Mouse (Mus musculus) c-Kit-positive CD71-negative TER-119-negative erythroid progenitor cells, embryonic 14.5 days (primary cell): ENCODE data around the gene Copa.
A peak's percentile ranks its signal among the peaks of the same experiment; 100 is the strongest.

Source experiments
- DNase-seq: peaks from one replicate; pipeline ENCODE4 v3.0.0-alpha.2; 2013; ENCODE audit warnings: low read depth

The Copa gene

DNA sequence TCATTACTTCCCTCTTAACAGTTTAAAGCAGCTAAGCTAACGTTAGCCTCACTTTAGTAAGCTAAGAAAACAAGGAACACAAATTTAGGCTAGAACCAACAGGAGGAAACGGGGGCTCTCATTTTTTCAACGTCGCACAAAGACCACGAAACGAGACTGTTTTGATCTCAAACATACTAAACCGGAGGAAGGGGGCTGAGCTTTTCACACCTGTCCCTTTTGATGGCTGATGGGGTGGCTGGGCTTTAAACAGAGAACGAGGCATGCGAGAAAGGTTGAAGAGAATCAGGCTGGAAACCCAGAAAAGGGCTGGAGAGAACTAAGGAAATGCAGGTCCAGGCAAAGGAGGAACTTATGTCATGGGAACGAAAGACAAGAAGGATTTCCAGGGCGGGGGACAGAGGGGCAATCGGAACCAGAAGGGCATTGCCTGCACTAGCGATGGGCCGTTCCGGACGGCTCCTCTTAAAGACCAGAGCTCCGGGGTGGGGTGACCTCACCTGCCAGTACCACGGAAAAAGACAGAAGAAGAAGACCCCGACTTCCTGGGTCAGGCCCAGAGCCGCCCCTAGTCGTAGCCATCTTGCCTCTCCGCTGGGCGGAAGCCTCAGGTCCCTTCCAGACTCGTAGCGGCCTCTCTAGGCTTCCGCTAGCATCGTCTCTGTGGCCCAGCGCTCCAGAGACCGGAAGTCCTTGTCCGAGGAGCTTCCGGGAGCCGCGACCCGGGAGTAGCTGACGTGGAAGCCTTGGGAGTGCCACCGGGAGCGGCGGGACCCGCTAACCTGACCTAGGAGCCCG, at the start of gene Copa, which contains the start of gene Ncstn:
Gene Copa (plus strand): TSS at position 429 of the 798 bp plus-strand sequence.
Gene Ncstn (minus strand): TSS at position 695 of the 798 bp plus-strand sequence.
- DNase-seq = peak; percentile 92

DNA sequence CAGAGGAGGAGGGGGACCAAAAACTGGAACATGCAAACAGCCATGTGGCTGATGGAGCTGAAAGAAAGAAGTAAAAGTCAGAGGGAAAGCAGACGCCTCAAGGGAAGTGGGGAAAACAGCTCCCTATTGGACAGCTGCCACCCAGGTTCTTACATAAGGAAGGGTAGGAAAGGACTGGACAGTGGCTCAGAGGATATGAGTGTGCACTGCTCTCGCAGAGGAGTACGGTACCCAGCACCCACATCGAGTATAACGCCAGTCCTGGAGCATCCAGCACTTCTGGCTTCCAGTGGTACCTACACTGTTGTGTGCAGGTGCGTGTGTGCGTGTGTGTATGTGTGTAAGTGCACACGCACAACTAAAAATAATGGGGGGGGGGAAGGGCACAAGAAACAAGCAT, 35.9 kb upstream of the Copa start:
- no peak for DNase-seq

DNA sequence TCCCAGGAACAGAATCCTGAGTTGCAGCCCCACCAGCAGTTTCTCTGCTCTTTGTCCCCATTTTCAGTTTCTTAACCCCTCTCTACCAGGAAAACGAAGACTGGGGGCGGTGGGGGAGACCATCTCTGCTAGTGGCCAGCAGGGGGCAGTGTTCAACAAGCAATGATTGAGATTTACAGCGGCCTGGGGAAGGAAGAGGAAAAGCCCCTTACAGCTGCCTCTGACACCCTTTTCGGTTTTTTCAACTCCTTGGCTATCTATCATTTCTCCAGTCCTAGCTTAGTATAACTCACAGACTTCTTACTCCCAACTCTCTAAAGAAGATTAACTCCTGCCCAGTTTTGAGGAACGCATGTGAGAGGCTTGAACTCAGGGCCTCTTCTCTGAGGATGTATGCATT, 35.4 kb upstream of the Copa start:
- DNase-seq = peak; percentile 71

DNA sequence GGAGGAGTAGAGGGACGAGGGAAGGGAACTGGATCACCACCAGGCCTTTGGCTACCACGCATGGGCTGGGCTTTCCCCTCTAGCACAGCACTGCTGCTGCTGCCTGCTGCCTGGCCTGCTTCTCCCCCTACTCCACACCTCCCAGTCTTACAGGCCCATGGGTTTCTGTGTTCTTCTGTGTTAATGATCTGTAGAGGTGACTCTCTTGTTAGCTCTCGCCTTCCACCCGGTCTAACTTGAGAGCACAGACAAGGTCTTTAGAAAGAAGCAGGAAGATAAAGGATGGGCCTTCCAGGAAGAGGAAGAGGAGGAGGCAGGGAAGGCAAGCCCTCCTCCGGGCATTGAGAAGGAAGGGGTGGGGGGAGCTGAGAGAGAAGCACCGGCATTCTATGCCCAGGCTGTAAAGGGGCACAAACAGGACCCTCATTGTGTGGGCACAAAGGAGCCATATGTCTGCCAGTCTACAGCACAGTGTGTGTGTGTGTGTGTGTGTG, 34.0 kb upstream of the Copa start:
- no peak for DNase-seq

DNA sequence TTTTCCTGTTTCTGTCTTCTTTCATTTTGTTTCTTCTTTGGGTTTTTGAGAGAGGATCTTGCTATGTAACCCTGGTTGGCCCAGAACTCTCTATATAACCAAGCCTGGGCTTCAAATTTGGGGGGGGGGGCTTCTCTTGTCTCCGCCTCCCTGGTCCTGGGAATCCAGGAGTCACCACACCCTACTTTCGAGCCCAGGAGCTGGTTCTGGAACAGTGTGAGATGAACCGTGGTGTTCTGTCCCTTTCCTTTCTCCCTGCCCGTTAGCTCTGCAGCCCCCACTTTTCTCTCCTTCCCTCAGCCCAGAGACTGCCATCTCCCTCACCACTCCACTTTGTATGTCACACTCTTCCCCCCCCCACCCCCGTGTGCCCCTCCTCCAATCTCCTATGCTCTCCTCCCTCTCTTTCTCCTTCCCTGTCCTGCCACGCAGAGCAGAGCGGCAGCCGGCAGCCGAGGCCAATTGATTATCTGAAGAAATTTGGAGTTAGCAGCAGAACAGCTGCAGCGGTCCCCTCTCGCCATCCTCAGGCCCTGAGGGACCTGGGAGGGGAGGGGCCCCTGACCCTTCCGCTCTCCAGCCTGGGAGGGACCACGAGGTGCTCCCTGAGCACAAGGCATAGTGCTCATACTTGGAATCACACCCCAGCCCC, 33.1 kb upstream of the Copa start:
- DNase-seq = no peak

DNA sequence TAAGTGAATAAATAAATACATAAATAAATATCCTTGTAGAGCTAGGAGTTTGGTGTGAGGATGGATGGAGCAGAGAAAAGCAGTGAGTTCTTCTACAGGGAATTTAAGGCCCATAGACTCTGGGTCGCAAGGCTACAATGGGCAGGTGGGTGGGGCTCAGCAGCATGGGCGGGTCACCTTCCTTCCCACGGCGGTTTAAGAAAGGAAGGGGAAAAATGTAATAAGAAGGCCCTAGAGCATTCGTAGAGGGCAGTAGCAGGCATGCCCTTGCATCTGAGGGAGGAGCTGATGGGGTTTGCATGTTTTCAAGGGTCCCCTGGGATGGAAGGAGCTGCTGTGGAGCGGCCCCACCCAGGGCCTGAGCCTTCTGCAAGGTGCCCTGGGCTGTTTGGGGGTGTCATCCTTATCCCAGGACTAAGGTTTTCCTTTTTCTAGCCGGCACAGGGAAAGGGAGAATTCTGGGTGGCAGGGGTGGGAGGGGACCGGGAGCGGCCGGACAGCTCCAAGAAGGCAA, 29.5 kb upstream of the Copa start:
- DNase-seq = no peak

DNA sequence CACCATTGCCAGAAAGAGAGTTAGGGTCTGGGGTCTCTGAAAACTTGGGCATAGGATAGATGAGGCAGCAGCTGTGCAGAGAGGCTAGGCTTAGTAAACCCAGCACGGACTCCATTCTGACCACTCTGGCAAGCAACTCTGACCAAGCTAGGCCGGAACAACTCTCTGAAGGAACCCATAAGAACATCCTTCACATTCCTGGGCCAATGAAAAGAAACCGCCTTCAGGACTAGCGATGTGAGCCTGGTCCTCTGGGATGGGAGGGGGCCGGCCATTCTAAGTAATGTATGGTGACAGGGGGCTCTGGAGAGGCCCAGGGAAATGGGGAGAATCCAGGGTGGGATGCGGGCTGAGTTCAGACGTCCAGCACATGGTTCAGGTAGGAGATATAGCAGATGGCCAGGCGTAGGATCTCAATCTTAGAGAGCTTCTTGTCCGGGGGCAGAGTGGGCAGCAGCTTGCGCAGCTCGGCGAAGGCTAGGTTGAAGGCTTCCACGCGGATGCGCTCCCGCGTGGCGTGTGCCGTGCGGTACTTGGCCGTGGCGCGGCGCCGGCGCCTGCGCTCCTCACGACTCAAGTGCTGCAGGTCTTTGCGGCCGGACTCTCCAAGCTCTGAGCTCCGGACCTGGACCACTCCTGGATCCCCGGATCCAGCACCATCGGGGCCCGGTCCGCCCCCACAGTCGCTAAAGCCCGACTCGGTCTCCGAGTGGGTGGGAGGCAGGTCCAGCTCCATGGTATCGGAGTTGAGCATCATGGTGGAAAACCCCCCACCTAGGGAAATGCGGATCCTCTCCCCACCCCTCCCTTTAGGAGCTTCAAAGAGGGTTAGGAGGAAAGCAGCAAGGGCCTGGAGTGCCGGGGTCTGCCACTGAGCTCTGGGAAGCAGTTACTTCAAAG, 28.5 kb upstream of the Copa start:
- DNase-seq = no peak

DNA sequence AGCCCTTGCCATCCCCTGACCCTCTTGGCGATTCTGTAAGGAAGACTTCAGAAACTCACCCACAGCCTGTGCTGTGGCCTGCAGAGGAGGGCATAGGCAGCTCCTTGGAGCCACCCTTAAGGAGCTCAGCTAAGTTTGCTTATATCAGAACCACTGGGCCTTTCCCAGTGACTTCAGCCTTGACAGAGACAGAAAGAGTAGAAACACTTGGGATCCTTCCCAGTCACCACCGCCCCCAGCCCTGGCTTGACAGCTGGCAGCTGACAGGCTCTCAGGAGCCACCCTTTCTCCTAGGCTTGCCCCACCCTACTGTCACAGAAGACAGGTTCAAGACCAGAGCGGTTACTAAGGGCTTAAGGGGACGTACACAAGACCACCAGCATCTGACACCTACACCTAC, 26.1 kb upstream of the Copa start:
- no peak for DNase-seq

DNA sequence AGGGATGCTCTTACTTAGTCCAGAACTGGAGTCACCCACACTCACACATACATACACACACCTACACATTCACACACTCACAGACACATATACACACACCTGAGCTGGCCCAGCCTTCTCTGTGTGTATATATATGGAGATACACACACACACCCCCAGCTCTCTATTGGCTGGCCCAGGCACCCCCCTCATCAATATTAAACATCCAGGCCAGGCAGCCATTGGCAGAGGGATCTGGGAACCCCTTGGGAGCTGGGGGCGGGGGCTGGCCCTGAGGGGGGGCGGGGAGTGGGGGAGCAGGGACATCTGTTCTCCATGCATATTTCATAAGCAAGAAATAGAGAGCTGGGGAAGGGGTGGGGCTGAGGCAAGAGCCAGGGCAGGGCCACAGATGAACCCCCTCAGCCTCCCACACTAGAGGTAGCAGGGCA, 24.8 kb upstream of the Copa start, which contains the start of gene Nhlh1:
Gene Nhlh1 (minus strand): TSS at position 83 of the 431 bp plus-strand sequence.
- no peak for DNase-seq

DNA sequence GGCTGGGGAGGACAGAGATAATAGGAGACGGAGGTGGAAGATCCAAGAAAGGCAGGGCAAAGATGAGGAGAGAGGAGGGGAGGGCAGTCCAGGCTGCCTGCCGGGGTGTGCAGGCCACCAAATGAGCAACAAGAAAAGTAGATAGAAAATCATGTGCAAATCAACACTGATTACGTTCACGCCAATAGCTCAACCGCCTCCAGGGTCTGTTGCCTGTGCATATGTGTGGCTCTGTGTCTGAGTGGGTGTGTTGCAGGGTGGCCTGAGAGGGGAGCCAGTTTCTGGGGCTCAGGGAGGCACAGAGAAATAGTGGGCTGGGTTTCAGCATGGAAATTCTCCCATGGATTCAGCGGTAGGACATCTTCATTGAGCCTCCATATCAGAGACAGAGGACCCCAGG, 24.0 kb upstream of the Copa start:
- DNase-seq = no peak

DNA sequence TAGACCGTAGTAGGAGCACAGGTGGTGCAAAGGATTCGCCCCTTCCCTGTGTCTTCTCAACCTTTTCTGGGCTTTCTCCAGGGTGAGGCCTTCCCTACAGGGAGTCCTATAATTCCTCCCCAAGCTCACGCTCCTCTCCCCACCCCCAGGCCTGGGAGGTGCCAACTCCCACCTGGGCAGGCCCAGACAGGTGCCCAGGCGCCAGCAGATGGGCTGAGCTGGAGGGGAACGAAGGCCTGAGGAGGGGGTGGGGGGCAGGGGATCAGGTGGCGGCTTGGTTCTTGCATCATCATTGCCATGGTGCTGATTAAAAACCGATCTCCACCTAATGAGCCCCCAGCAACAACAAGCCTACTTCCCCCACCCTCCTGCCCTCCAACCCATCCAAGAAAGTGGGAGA, 23.5 kb upstream of the Copa start:
- DNase-seq = no peak

DNA sequence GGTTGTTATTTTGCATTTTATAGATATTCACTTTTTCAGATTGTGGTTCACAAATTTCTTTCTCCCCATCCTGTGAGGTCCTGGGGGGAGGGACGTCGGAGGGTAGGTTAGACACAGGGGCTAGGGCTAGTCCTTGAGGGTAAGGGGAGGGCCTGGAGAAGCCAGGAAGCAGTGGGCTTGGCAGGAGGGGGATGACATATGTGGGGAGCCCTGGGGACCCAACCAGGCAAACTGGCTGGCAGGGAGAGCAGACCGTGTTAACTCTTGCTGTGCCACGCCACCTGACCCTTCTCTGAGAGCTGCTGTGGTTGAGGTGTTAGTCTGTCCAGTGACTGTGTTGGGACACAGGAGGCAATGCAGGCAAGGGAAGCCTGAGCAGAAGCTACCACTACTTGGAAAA, 21.7 kb upstream of the Copa start:
- DNase-seq = no peak

DNA sequence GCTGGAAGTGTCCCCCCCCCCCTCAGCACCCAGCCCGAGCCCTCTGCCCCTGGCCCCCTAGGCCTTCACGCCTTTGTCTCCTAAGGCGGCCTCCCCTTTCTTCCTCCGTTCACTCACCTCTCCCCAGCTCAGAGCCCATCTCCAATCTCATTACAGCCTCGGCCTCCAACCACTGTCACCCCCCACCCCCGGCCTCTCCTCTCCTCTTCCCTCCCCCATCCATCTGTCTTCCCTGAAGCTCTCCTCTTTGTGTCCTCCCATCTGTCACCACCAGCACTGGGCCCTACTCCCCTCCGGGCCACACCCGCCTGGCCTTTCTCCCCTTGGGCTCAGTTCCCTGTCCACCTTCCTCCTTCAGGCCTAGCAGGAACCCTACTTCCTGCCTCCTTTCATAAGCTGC, 21.1 kb upstream of the Copa start:
- DNase-seq = no peak

DNA sequence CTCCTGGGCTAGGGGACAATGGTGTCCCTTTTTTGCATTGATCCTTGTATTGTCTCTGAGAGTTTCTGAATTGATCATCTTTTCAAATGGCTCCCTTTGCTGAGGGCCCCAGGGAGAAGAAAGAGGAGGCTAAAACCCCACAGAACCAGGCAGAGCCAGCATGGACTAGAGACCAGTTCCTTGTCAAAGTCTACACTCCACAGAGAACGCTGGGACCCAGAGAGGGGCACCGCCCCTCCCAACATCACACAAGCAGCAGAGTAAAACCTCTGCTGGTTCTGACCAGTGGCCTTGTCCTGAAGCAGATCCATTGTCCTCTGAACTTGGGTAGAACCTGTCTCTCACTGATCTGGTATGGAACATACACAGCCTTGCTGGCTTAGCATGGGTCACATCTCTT, 20.2 kb upstream of the Copa start:
- DNase-seq = no peak

DNA sequence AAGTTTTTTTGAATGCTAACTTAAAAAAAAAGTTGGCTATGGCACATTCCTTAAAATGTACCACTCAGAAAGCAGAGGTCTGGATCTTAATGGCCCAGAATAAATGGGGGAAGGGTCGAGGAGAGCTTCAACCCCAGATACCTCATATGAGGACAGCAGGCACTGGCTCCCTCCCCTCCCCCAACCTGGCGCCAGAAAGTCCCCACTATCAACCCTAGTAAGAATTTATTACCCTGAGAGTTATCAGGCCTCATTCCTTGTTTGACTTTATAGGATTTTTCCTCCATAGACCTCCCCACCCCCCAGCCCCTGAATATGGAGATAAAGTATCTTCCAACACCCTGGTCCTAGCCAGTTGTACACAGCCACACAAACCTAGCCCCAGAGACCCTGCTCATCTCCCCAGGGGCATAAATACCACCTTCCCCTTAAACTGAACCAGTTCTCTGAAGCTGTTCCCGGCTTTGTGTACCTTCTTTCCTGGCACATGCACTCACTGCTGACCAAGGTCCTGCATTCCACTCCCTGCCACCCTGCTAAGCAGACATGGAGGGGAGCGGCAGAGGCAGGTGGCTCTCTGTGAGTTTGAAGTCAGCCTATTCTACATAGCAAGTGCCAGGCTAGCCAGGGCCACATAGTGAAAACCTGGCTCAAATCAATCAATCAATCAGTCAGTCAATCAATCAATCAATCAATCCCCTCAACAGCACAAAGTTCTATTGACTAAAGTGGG, 18.9 kb upstream of the Copa start:
- DNase-seq = no peak

DNA sequence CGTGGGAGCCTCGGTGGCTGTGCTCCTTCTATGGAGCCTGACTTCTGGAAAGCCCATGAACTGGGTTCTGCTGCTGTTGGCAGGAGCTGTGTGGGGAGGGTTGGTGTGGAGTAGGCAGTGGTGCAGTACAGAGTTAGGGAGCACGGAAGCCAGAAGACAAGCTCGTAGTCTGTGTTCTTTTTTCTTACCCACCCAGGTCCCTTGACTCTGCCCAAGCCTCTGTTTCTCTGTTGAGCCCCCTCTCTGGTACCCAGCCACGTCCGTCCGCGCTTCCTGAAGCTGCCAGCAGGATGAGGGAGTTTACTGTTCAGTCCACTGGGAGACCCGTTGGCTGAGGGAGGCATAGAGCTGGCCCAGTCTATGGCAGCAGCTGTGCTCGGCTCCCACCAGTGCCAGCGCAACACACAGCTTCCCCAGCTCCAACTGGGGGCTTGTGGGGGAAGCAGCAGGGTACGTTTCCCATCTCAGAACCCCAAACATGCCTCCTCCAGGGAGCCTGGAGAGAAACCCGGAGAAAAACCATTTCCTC, 17.7 kb upstream of the Copa start:
- no peak for DNase-seq

DNA sequence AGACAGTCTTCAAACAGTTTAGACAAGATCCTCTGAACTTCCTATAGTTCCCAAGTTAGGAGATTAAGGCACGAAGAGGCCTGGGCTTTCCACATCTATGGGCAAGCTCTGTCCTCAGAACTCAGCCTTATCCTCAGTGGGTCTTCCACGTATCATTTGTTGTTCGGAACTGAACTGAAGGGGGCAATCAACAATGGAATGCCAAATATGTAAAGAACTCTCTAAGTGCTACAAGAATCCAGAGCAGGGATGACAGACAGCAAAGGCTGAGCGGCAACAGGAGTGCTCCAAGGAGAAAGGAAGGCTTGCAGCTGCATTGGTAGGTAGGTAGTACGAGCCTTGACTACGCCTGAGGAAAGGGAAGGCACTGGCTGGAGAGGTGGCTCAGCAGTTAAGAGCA, 12.1 kb upstream of the Copa start:
- no peak for DNase-seq

DNA sequence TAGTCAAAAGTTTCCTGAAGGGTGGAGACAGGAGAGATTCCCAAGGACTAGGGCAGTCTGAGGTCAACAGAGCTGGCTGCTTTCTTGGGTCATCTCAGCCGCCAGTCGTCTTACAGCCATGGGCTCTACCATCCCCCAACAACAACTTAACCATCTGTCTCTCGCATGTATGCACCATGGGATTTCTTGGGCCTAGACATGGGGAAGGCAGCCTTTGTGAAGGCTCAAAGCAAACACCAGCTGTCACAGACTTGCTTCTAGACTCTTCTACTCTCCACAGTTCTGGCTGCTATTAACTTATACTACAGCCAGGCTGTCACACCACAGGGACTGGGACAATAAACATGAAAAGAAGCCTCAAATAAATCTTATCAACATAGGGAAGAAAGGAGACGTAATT, 10.8 kb upstream of the Copa start:
- DNase-seq = no peak

DNA sequence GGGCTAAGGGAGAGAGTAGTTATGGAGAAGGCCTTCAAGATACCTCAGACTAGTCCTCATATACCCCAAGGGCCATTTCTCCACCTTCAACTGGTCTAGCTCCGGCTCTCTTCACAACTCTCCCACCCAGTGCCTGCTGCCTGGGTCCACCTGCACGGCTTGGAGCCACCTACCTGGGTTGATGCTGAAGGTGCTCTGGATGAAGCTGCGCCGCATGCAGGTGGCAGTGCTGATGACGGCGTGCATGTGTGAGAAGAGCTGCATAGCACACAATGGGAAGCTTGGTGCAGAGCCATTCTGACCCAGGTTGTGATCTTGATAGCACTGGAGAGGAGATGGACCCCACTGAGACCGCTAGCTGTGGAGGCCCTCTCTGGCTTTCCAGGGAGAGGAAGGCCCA, 9.7 kb upstream of the Copa start:
- no peak for DNase-seq

DNA sequence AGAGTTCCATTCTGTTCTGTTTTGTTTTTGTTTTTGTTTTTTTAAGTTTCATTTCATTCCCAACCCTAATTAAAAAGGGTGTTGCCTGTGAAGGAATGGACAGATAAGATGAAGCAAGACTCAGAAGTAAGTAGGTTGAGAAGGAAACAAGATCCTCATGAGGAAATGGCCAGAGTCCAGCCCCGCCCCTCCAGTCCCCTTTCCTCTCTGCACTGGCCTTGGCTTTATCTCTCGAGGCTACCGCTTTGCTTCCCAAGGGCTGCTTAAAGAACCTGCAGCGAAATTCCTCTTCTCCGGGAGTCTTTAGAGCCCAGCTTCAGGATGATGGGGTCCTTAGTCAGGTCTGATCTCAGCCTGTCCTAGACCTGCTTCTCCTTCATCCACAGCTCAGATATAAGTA, 4.3 kb upstream of the Copa start:
- no peak for DNase-seq

DNA sequence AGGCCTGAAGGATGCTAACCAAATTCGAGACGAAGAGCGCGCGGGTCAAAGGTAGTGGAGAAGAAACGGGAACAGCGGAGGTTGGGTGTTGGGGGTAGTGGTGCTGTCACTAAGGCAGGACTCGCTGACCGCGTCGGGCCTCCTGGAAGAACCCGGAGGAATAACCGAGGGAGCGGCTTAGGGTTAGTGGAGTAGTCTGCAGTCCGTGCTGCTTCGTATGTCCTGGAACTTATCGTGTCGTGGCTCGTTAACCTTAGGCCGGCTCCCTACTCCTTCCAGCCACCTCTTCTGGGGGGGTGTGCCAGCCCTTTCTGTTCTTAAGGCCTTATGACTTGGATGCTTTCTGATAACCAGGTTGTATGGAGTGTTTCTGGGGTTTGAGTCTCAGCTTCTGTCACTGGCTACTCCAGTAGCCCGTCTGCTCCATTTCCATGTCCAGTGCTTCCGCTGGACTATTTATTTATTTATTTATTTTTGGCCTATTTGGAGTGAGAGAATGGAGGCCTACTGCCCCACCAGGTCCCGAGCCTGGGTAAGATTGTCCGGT, 643 bp downstream of the Copa start:
- DNase-seq = no peak
